Mouse (Mus musculus) right cerebral cortex, postnatal 14 days (tissue): ENCODE measurements around the gene Gm44503.
A peak's percentile ranks its signal among the peaks of the same experiment; 100 is the strongest.

ENCODE experiments used
- DNase-seq: peaks from one replicate; pipeline ENCODE4 v3.0.0; 2022

Gene Gm44503

DNA sequence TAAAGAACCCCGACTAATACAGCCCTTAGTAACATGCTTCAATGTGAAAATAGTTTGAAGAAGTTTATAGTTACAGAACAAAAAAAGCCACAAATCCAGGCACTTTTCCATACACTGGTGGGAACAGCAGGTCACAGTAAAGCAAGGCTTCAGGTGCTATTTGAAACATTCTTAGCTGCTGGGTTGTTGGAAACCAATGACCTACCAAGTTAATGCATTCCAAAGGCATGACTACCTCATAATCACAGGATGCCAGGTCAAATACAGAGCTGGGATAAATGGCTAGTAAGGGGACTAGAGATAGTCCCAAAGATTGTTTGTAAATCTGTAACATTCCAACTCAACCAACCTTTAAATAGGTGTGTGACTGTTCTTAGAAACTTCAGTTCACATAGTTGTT, 16.6 kb downstream of the Gm44503 start:
- no peak for DNase-seq

- DNase-seq: no peak
Measured at GRCm38 (mm10) chr9:72983066-72983465, 24.4 kb downstream of the Gm44503 start.

DNA sequence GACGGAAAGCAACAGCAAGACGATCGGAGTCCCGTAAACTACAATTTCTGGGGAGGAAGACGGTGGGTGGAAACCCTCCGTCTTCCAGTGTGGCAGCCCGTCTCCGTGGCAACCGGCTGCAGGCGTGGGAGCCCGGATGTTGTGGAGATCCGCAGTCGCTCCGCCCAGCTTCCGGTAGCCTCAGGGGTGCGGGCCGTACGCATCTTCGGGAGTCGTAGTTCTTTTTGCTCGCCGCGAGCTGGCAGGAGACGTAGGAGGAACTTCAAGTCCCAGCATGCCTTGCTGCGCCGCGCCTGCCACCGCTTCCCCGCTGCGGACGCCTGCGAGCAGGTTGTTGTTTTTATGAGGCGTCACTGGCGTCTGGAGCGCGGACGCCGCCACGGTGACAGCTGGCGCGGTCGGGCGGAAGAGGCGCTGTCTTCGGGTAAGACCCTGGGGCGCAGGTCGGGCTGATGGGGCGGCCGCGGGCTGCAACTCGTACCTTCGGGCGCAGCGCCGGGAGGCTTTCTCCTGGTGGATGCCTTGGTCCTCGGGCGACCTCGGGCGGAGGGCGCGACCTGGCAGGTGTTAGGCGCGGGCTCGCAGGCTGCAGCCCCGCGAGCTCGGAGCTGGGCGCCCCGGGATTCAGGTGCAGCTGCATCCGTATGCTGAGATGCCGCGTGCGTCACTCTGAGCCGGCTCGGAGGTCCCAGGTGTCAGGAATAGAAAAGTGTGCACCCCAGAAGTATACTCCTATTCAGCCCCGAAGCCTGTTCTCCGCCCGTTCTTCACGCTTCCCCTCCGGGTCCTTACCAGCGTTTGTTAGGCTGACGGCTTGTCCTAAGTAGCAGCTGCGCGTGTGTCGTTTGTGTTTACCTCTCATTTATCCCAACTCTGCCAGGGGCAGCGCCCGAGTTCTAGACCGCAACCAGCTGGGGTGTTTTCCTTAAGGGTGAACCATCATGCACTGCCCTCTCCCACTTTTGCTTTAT, 26.9 kb downstream of the Gm44503 start, which contains the start of the genes Ccpg1os and Ccpg1:
TSS of gene Ccpg1os (minus strand) at position 133 of the 971 bp plus-strand sequence.
TSS of gene Ccpg1 (plus strand) at position 180 of the 971 bp plus-strand sequence.
- DNase-seq: peak; percentile 95

GRCm38 (mm10) chr9:72987703-72988102, 29.1 kb downstream of the Gm44503 start:
- DNase-seq: no peak

- no peak for DNase-seq
Measured at GRCm38 (mm10) chr9:72988706-72989105, 30.1 kb downstream of the Gm44503 start.

GRCm38 (mm10) chr9:72991420-72991819, 32.8 kb downstream of the Gm44503 start:
- no peak for DNase-seq

DNA sequence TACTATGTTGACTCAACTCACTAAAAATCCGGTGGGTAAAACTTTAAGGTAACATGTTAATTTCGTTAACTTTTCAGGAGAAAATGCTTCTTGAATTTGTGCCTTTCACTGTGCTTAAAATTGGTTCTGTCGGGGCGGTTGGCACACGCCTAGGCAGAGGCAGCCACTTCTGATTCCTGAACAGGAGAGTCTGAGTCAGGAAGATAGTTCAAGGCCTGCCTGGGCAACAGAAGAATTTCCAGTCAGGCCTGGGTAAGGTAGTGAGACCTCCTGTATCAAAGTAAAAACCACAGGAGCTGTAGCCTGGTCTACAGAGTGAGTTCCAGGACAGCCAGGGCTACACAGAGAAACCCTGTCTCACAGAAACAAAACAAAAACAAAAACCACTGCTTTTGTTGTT, 33.9 kb downstream of the Gm44503 start:
- no peak for DNase-seq

GRCm38 (mm10) chr9:72996167-72996566, 37.5 kb downstream of the Gm44503 start:
- no peak for DNase-seq

GRCm38 (mm10) chr9:72996806-72997205, 38.2 kb downstream of the Gm44503 start:
- no peak for DNase-seq

- DNase-seq: no peak
Measured at GRCm38 (mm10) chr9:73000487-73000886, 41.8 kb downstream of the Gm44503 start.

DNA sequence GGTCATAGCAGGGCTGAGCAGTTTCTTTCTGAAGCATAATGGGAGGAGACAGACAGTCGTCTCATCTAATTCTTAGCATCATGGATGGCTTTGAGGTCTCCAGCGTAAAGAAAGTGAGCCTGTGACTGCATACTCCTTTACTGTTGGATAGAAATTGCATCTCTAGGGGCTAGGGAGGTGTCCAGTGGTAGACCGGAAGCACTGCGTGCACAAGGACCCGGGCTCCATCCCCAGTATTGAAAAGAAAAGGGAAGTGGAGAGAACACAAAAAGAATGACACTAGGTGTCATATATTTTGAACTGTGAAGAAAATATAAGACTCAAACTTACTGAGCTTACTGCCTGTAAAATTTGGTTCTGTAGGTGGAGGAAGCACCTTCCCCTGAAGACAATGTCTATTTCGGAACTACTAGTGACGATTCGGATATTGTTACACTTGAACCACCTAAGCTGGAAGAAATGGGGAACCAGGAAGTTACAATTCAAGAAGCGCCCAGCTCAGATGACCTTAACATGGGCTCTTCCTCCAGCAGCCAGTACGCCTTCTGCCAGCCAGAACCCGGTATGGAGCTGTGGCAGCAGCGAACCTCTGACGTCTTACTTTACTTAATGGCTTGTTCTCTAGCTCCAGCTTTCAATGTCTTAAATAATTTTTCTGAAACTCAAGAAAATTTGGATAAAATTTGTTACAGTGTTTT, 42.8 kb downstream of the Gm44503 start:
- DNase-seq: no peak

DNA sequence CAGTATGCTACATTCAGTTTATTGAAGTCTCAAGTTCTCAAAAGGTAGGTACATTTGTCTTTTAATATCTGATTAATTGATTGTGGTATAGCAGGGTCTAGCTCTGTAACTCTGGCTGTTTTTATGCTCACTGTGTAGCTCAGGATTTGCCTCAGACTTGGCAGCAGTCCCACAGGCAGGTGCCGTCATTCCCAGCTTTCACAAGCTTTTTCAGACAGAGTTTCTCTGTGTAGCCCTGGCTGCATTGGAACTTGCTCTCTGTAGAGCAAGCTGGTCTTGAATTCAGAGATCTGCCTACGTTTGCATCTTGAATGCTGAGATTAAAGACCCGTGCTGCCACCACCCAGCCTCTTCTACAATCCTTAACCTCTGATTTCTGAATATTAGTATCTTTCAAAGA, 43.5 kb downstream of the Gm44503 start:
- DNase-seq: no peak

- DNase-seq: no peak
Measured at GRCm38 (mm10) chr9:73004076-73004475, 45.4 kb downstream of the Gm44503 start.

DNA sequence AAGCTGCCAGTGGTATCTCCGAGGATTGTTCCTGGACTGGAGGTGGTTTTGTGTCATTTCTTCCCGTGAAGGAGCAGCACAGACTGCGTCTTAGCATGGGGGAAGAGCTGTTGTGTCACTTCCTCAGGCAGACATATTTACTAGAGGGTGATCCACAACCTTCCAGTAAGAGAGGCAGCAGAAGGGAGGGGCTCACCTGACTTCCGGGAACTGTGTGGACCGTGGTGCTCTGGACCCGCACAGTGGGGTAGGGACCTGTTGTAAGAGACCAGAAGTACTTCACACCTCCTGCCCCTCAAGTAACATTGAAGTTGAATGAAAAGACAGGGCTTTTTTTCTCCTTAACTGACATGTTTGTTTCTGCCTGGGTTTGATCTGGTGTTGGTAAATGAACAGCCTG, 46.5 kb downstream of the Gm44503 start:
- DNase-seq: no peak

- no peak for DNase-seq
Measured at GRCm38 (mm10) chr9:73006175-73006574, 47.5 kb downstream of the Gm44503 start.

DNA sequence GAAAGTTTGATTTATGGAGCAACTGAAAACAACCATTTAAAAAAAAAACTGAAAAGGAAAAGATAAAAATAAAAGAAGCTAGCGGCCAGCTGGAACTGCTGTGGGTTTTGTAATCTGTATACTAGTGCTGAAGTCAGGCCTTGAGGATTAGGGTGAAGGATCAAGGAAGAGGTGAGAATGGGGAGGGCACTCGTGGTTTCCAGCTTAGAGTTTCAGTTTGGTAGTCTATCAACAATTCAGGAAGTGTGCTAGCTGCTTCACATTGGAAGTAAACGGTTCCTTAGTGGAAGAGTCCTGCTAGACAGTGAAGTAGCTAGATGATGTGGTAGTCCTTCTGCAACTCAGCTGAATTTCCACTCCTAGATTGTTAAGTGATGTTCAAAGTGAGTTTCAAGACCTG, 49.7 kb downstream of the Gm44503 start:
- no peak for DNase-seq

GRCm38 (mm10) chr9:73012629-73013028, 54.0 kb downstream of the Gm44503 start:
- no peak for DNase-seq

DNA sequence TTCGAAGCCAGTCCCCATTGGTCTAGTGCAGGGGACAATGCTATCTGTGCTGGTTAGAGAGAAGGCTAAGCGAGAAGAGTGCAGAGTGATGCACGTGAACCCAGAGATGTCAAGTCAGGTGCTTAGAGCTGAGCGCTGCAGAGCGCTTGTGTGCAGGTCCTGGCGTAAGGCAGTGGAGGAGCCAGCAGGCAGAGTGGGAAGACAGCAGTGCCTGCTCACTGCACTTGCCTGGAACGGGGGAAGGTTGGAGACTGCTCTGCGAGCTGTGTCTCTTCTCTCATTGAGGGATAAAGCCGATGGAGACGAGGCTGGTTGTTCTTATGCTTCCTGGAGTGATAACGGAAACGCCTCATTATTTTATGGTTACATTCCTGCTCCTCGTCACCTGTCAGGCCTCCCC, 56.1 kb downstream of the Gm44503 start:
- DNase-seq: no peak

- no peak for DNase-seq
Measured at GRCm38 (mm10) chr9:73019841-73020240, 61.2 kb downstream of the Gm44503 start.

- DNase-seq: no peak
Measured at GRCm38 (mm10) chr9:73020566-73021097, 62.0 kb downstream of the Gm44503 start.

- peak; percentile 54 for DNase-seq
Measured at GRCm38 (mm10) chr9:73025818-73026636, 67.4 kb downstream of the Gm44503 start.

DNA sequence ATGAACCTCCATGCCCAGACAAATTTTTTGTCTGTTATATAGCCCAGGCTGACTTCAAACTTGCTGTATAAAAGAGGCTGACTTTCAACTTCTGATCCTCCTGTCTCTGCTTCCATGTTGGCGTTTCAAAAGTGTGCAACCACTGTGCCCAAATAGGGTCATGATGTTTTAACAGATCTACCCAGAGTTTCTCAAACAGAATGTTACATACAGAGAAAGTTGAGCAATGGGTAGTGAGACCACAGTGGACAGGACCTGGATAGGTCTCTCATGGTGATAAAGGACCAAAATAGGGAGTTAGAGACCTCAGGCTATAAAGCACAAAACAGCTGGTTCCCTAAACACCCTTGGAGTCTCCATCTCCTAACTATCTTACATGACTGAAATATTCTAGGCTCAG, 71.8 kb downstream of the Gm44503 start:
- no peak for DNase-seq

DNA sequence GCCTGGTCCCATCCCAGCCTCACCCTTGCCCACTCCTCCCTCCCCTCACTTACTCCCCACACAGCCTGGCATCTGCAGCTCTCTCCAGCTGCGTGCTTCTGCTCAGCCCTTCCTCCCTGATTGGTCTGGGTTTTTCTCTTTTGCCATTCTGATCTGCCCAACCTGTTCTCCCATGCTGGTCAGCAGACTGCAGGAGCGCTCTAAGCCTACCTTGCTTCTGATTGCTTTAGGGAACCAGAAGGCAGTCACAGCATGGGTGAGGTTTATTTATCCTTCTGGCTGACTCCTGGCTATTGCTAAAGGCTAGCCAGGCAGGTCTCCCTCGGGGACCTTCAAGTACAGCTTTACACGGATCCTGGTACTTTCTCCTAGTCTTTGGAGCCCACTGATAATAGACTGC, 72.8 kb downstream of the Gm44503 start:
- DNase-seq: no peak
